Mouse (Mus musculus): ENCODE data around the gene Rara. TPM values are rescaled to one million over a fixed set of nuclear protein-coding genes. Genes with fewer than 3 reads are reported as not detected.

The Rara gene
- polyA plus RNA-seq, 1 experiment from 2014 or later = 20.1 TPM

GRCm38 (mm10) chr11:98949958-98950460 lies 22.4 kb downstream of the Rara start:
- 0 out of 2 replicates have a peak, but pooled peaks cover 2% of the 10 kb centered on the region for H3K27me3 ChIP-seq (replicated peaks; ENCODE audit: control insufficient read depth, insufficient read depth, low read length)
- WGBS = 88% methylated on average over 7 of the region's 7 CpGs
- H3K4me3 ChIP-seq (ENCODE audit: low read depth, low read length) = no peak overlapping the region
- H3K27ac ChIP-seq (ENCODE audit: low read depth, low read length) = no peak overlapping the region
- no peak for ATAC-seq (replicated peaks; ENCODE audit: low FRiP score)
- DNase-seq (ENCODE audit: low spot score) = no peak
- H3K9me3 ChIP-seq (ENCODE audit: control insufficient read depth, low read length) = no peaks in the 10 kb centered on the region
- peaks cover 60% of the 10 kb centered on the region for H3K4me1 ChIP-seq (replicated peaks; ENCODE audit: control insufficient read depth, insufficient read depth, low read length)
- no peak overlapping the region for H3K9ac ChIP-seq (ENCODE audit: low read depth, low read length)
- H3K36me3 ChIP-seq (ENCODE audit: control insufficient read depth, insufficient read depth, low read length) = peaks cover 5% of the 10 kb centered on the region; the same call in 1 of the 2 replicates
- H3K4me2 ChIP-seq = no peak overlapping the region

- ATAC-seq (replicated peaks; ENCODE audit: low FRiP score) = no peak
- H3K4me2 ChIP-seq = no peak overlapping the region
- peaks cover 60% of the 10 kb centered on the region for H3K4me1 ChIP-seq (replicated peaks; ENCODE audit: control insufficient read depth, insufficient read depth, low read length)
- 0 out of 2 replicates have a peak, but pooled peaks cover 2% of the 10 kb centered on the region for H3K27me3 ChIP-seq (replicated peaks; ENCODE audit: control insufficient read depth, insufficient read depth, low read length)
- no peak overlapping the region for H3K4me3 ChIP-seq (ENCODE audit: low read depth, low read length)
- WGBS = 81% methylated on average over 9 of the region's 9 CpGs
- no peak overlapping the region for H3K27ac ChIP-seq (ENCODE audit: low read depth, low read length)
- H3K9me3 ChIP-seq (ENCODE audit: control insufficient read depth, low read length) = no peaks in the 10 kb centered on the region
- peaks cover 5% of the 10 kb centered on the region; the same call in 1 of the 2 replicates for H3K36me3 ChIP-seq (ENCODE audit: control insufficient read depth, insufficient read depth, low read length)
- DNase-seq (ENCODE audit: low spot score) = no peak
- no peak overlapping the region for H3K9ac ChIP-seq (ENCODE audit: low read depth, low read length)
Observed at GRCm38 (mm10) chr11:98950484-98950883, 22.9 kb downstream of the Rara start.

GRCm38 (mm10) chr11:98951026-98951906 lies 23.6 kb downstream of the Rara start:
- no peak for DNase-seq (ENCODE audit: low spot score)
- Histone ChIP-seq H3K9me3 (ENCODE audit: control insufficient read depth, low read length) (no peaks in the 10 kb centered on the region), H3K4me3 (ENCODE audit: low read depth, low read length) (no peak overlapping the region), H3K36me3 (ENCODE audit: control insufficient read depth, insufficient read depth, low read length) (peaks cover 5% of the 10 kb centered on the region; the same call in 1 of the 2 replicates), H3K4me2 (no peak overlapping the region), H3K9ac (ENCODE audit: low read depth, low read length) (no peak overlapping the region; the same call in 1 of the 2 replicates), H3K4me1 (replicated peaks; ENCODE audit: control insufficient read depth, insufficient read depth, low read length) (peaks cover 58% of the 10 kb centered on the region), H3K27ac (ENCODE audit: low read depth, low read length) (no peak overlapping the region), H3K27me3 (replicated peaks; ENCODE audit: control insufficient read depth, insufficient read depth, low read length) (0 out of 2 replicates have a peak, but pooled peaks cover 2% of the 10 kb centered on the region)
- WGBS = 80% methylated on average over 16 of the region's 16 CpGs
- ATAC-seq (replicated peaks; ENCODE audit: low FRiP score) = no peak

GRCm38 (mm10) chr11:98952111-98952510 lies 24.5 kb downstream of the Rara start:
- Histone ChIP-seq H3K27me3 (replicated peaks; ENCODE audit: control insufficient read depth, insufficient read depth, low read length) (0 out of 2 replicates have a peak, but pooled peaks cover 2% of the 10 kb centered on the region), H3K9ac (ENCODE audit: low read depth, low read length) (no peak overlapping the region), H3K27ac (ENCODE audit: low read depth, low read length) (no peak overlapping the region), H3K36me3 (ENCODE audit: control insufficient read depth, insufficient read depth, low read length) (peaks cover 5% of the 10 kb centered on the region; the same call in 1 of the 2 replicates), H3K4me1 (replicated peaks; ENCODE audit: control insufficient read depth, insufficient read depth, low read length) (peaks cover 55% of the 10 kb centered on the region), H3K9me3 (ENCODE audit: control insufficient read depth, low read length) (no peaks in the 10 kb centered on the region), H3K4me3 (ENCODE audit: low read depth, low read length) (no peak overlapping the region), H3K4me2 (no peak overlapping the region)
- 90% methylated on average over 1 of the region's 1 CpGs for WGBS
- no peak for ATAC-seq (replicated peaks; ENCODE audit: low FRiP score)
- DNase-seq (ENCODE audit: low spot score) = no peak

- no peak overlapping the region for H3K4me2 ChIP-seq
- DNase-seq (ENCODE audit: low spot score) (no peak), ATAC-seq (replicated peaks; ENCODE audit: low FRiP score) (no peak)
- no peak overlapping the region for H3K4me3 ChIP-seq (ENCODE audit: low read depth, low read length)
- H3K27ac ChIP-seq (ENCODE audit: low read depth, low read length) = no peak overlapping the region
- 33% methylated on average over 2 of the region's 2 CpGs for WGBS
- H3K9ac ChIP-seq (ENCODE audit: low read depth, low read length) = no peak overlapping the region
- peaks cover 48% of the 10 kb centered on the region for H3K4me1 ChIP-seq (replicated peaks; ENCODE audit: control insufficient read depth, insufficient read depth, low read length)
- H3K9me3 ChIP-seq (ENCODE audit: control insufficient read depth, low read length) = no peaks in the 10 kb centered on the region
- H3K36me3 ChIP-seq (ENCODE audit: control insufficient read depth, insufficient read depth, low read length) = peaks cover 5% of the 10 kb centered on the region; the same call in 1 of the 2 replicates
- H3K27me3 ChIP-seq (replicated peaks; ENCODE audit: control insufficient read depth, insufficient read depth, low read length) = 0 out of 2 replicates have a peak, but pooled peaks cover 2% of the 10 kb centered on the region
Observed at GRCm38 (mm10) chr11:98952736-98953135, 25.1 kb downstream of the Rara start.

- no peak overlapping the region; the same call in 1 of the 2 replicates for H3K4me2 ChIP-seq
- no peak; the same call in 1 of the 2 replicates for ATAC-seq (replicated peaks; ENCODE audit: low FRiP score)
Observed at GRCm38 (mm10) chr11:98953361-98953760, 25.7 kb downstream of the Rara start.

GRCm38 (mm10) chr11:98953835-98954320 lies 26.3 kb downstream of the Rara start:
- H3K27ac ChIP-seq (ENCODE audit: low read depth, low read length) = peak overlapping the region; percentile 73
- no peak overlapping the region for H3K9ac ChIP-seq (ENCODE audit: low read depth, low read length)
- H3K4me3 ChIP-seq (ENCODE audit: low read depth, low read length) = peak overlapping the region; percentile 3; the same call in 1 of the 2 replicates
- H3K4me2 ChIP-seq = peak overlapping the region; percentile 38
- H3K9me3 ChIP-seq (ENCODE audit: control insufficient read depth, low read length) = no peaks in the 10 kb centered on the region
- 21% methylated on average over 13 of the region's 13 CpGs for WGBS
- 0 out of 2 replicates have a peak, but pooled peaks have one; percentile 10 for ATAC-seq (replicated peaks; ENCODE audit: low FRiP score)
- H3K4me1 ChIP-seq (replicated peaks; ENCODE audit: control insufficient read depth, insufficient read depth, low read length) = peaks cover 40% of the 10 kb centered on the region
- H3K27me3 ChIP-seq (replicated peaks; ENCODE audit: control insufficient read depth, insufficient read depth, low read length) = 0 out of 2 replicates have a peak, but pooled peaks cover 2% of the 10 kb centered on the region
- no peak for DNase-seq (ENCODE audit: low spot score)
- peaks cover 5% of the 10 kb centered on the region; the same call in 1 of the 2 replicates for H3K36me3 ChIP-seq (ENCODE audit: control insufficient read depth, insufficient read depth, low read length)

More at GRCm38 (mm10) chr11:98953361-98953760, 25.7 kb downstream of the Rara start:
- peaks cover 43% of the 10 kb centered on the region for H3K4me1 ChIP-seq (replicated peaks; ENCODE audit: control insufficient read depth, insufficient read depth, low read length)
- 0 out of 2 replicates have a peak, but pooled peaks cover 2% of the 10 kb centered on the region for H3K27me3 ChIP-seq (replicated peaks; ENCODE audit: control insufficient read depth, insufficient read depth, low read length)
- no peak overlapping the region for H3K9ac ChIP-seq (ENCODE audit: low read depth, low read length)
- H3K4me3 ChIP-seq (ENCODE audit: low read depth, low read length) = no peak overlapping the region
- no peak for DNase-seq (ENCODE audit: low spot score)
- H3K27ac ChIP-seq (ENCODE audit: low read depth, low read length) = peak overlapping the region; percentile 73
- peaks cover 5% of the 10 kb centered on the region; the same call in 1 of the 2 replicates for H3K36me3 ChIP-seq (ENCODE audit: control insufficient read depth, insufficient read depth, low read length)
- WGBS = 16% methylated on average over 2 of the region's 2 CpGs
- H3K9me3 ChIP-seq (ENCODE audit: control insufficient read depth, low read length) = no peaks in the 10 kb centered on the region

GRCm38 (mm10) chr11:98954373-98954772 lies 26.8 kb downstream of the Rara start:
- 0 out of 2 replicates have a peak, but pooled peaks cover 2% of the 10 kb centered on the region for H3K27me3 ChIP-seq (replicated peaks; ENCODE audit: control insufficient read depth, insufficient read depth, low read length)
- peak overlapping the region; percentile 73 for H3K27ac ChIP-seq (ENCODE audit: low read depth, low read length)
- WGBS = 7% methylated on average over 10 of the region's 10 CpGs
- peak overlapping the region; percentile 38 for H3K4me2 ChIP-seq
- H3K36me3 ChIP-seq (ENCODE audit: control insufficient read depth, insufficient read depth, low read length) = peaks cover 5% of the 10 kb centered on the region; the same call in 1 of the 2 replicates
- no peaks in the 10 kb centered on the region for H3K9me3 ChIP-seq (ENCODE audit: control insufficient read depth, low read length)
- 0 out of 2 replicates have a peak overlapping the region, but pooled peaks have one; percentile 3 for H3K4me3 ChIP-seq (ENCODE audit: low read depth, low read length)
- 0 out of 2 replicates have a peak overlapping the region, but pooled peaks have one; percentile 5 for H3K9ac ChIP-seq (ENCODE audit: low read depth, low read length)
- peak; percentile 38 for ATAC-seq (replicated peaks; ENCODE audit: low FRiP score)
- H3K4me1 ChIP-seq (replicated peaks; ENCODE audit: control insufficient read depth, insufficient read depth, low read length) = peaks cover 44% of the 10 kb centered on the region
- peak; percentile 79 for DNase-seq (ENCODE audit: low spot score)

All from liver, embryonic 11.5 days (tissue).